Mouse (Mus musculus): ENCODE results near the gene Tsen54. TPM values are rescaled to one million over a fixed set of nuclear protein-coding genes. Genes with fewer than 3 reads are reported as not detected.
A peak's percentile ranks its signal among the peaks of the same experiment; 100 is the strongest.

The Tsen54 gene
- polyA plus RNA-seq, 1 experiment from 2014 or later: 23.2 TPM

GRCm38 (mm10) chr11:115819915-115820623, 5.5 kb downstream of the Tsen54 start:
- Histone ChIP-seq H3K4me1 (peaks cover 27% of the 10 kb centered on the region), H3K4me2 (no peak overlapping the region), H3K4me3 (no peak overlapping the region), H3K27me3 (peaks cover 21% of the 10 kb centered on the region), H3K9me3 (replicated peaks) (no peaks in the 10 kb centered on the region), H3K27ac (no peak overlapping the region), H3K36me3 (ENCODE audit: poor library complexity, severe bottlenecking) (peaks cover 55% of the 10 kb centered on the region), H3K9ac (no peak overlapping the region)
- WGBS: 94% methylated on average over 16 of the region's 16 CpGs
- ATAC-seq: no peak

DNA sequence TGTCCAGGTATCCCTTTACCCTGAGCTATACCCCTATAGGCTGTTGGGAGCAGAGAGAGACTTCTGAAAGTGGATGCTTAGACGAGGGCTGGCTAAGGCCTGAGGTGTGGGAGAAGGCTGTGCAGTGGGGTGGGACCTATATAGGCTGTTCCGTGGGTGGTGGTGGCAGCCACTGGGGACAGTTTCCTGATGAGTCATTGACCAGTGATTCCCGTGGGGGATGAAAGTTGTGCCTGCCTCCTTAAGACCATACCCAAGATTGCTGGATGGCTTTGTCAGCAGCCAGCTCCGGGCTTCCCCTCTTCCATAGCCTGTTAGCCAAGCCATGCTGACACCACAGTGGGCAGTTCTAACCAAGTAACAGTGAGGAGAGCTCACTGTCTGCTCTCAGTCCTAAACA, 6.5 kb downstream of the Tsen54 start:
- Histone ChIP-seq H3K9ac (no peak overlapping the region), H3K4me1 (peaks cover 18% of the 10 kb centered on the region), H3K27ac (no peak overlapping the region), H3K36me3 (ENCODE audit: poor library complexity, severe bottlenecking) (peaks cover 55% of the 10 kb centered on the region), H3K4me3 (no peak overlapping the region), H3K4me2 (no peak overlapping the region), H3K27me3 (peaks cover 31% of the 10 kb centered on the region), H3K9me3 (replicated peaks) (no peaks in the 10 kb centered on the region)
- ATAC-seq: no peak
- 82% methylated on average over 4 of the region's 4 CpGs for WGBS

- H3K9ac ChIP-seq: peak within 1 kb of the TSS; percentile 53
- no peak within 1 kb of the TSS for H3K27ac ChIP-seq
- peaks cover 58% of the 10 kb centered on the region for H3K27me3 ChIP-seq
- ATAC-seq: peak; percentile 92
- H3K4me2 ChIP-seq: peak within 1 kb of the TSS; percentile 75
- under 1% methylated on average over 79 of the region's 87 CpGs for WGBS
- H3K4me1 ChIP-seq: peaks cover 14% of the 10 kb centered on the region
- peak within 1 kb of the TSS; percentile 59 for H3K4me3 ChIP-seq
- peaks cover 36% of the 10 kb centered on the region for H3K36me3 ChIP-seq (ENCODE audit: poor library complexity, severe bottlenecking)
- H3K9me3 ChIP-seq (replicated peaks): no peaks in the 10 kb centered on the region
Observed at GRCm38 (mm10) chr11:115823774-115824740, 9.5 kb downstream of the Tsen54 start, which contains the start of gene Llgl2. Llgl2 (plus strand) TSS chr11:115824049.

DNA sequence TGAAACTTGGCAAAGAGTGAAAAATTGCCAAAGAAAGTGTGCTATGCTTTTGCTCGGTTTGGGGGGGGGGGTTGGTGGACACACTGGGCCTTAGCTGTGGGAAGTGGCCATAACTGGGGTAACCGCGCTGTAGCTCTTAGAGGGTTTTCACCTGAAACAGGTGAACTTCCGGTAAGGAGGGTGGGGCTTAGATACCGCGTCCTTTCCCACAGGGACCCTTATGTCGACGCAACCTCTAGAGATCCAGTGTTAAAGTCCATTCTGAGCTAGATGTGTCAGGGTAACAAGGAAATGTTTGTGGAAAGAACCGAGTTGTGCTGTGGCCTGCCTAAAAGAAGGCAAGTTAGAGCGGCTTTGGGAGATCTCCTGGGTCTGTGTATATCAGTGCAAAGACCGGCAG, 10.3 kb downstream of the Tsen54 start:
- 13% methylated on average over 11 of the region's 11 CpGs for WGBS
- peaks cover 64% of the 10 kb centered on the region for H3K27me3 ChIP-seq
- H3K9ac ChIP-seq: no peak overlapping the region
- H3K4me1 ChIP-seq: peaks cover 14% of the 10 kb centered on the region
- peak overlapping the region; percentile 75 for H3K4me2 ChIP-seq
- ATAC-seq: no peak
- H3K4me3 ChIP-seq: peak overlapping the region; percentile 59
- no peak overlapping the region for H3K27ac ChIP-seq
- H3K36me3 ChIP-seq (ENCODE audit: poor library complexity, severe bottlenecking): peaks cover 31% of the 10 kb centered on the region
- no peaks in the 10 kb centered on the region for H3K9me3 ChIP-seq (replicated peaks)

GRCm38 (mm10) chr11:115826487-115826886, 12.0 kb downstream of the Tsen54 start:
- Histone ChIP-seq H3K36me3 (ENCODE audit: poor library complexity, severe bottlenecking) (peaks cover 14% of the 10 kb centered on the region), H3K27ac (no peak overlapping the region), H3K9ac (no peak overlapping the region), H3K4me3 (no peak overlapping the region), H3K27me3 (peaks cover 80% of the 10 kb centered on the region), H3K4me2 (no peak overlapping the region), H3K4me1 (peaks cover 14% of the 10 kb centered on the region), H3K9me3 (replicated peaks) (no peaks in the 10 kb centered on the region)
- no peak for ATAC-seq
- 50% methylated on average over 5 of the region's 5 CpGs for WGBS

GRCm38 (mm10) chr11:115827624-115828023, 13.1 kb downstream of the Tsen54 start:
- Histone ChIP-seq H3K36me3 (ENCODE audit: poor library complexity, severe bottlenecking) (peaks cover 2% of the 10 kb centered on the region), H3K27me3 (peaks cover 90% of the 10 kb centered on the region), H3K9me3 (replicated peaks) (no peaks in the 10 kb centered on the region), H3K9ac (no peak overlapping the region), H3K4me1 (peaks cover 14% of the 10 kb centered on the region), H3K4me2 (no peak overlapping the region), H3K27ac (no peak overlapping the region), H3K4me3 (no peak overlapping the region)
- 81% methylated on average over 6 of the region's 6 CpGs for WGBS
- ATAC-seq: no peak

DNA sequence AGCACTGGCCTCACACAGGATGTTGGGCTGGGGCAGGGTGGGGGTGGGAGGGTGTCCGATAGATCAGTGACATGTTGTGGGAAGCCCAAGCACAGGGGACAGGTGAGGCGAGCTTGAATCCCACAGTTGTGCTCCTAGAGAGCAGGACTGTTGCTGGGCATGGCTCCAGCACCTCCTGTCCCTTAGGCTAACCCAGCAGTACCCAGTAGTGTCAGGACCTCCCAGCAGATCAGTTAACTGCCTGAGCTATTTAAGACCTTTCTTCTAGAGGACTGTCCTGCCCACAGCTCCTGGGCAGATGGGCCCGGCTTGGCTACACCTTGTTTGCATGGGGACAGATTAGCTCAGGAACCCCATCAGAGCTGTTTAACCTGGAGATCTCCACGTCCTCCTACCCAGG, 14.5 kb downstream of the Tsen54 start:
- 72% methylated on average over 4 of the region's 4 CpGs for WGBS
- Histone ChIP-seq H3K4me2 (no peak overlapping the region), H3K27ac (no peak overlapping the region), H3K36me3 (ENCODE audit: poor library complexity, severe bottlenecking) (no peaks in the 10 kb centered on the region), H3K27me3 (peaks cover 85% of the 10 kb centered on the region), H3K4me3 (no peak overlapping the region), H3K9me3 (replicated peaks) (no peaks in the 10 kb centered on the region), H3K4me1 (peaks cover 6% of the 10 kb centered on the region), H3K9ac (no peak overlapping the region)
- ATAC-seq: no peak

GRCm38 (mm10) chr11:115830550-115831325, 16.2 kb downstream of the Tsen54 start:
- H3K27me3 ChIP-seq: peaks cover 68% of the 10 kb centered on the region
- WGBS: 26% methylated on average over 25 of the region's 25 CpGs
- ATAC-seq: no peak
- H3K4me2 ChIP-seq: no peak overlapping the region
- no peak overlapping the region; the same call in 1 of the 2 replicates for H3K9ac ChIP-seq
- no peak overlapping the region for H3K27ac ChIP-seq
- no peaks in the 10 kb centered on the region for H3K9me3 ChIP-seq (replicated peaks)
- no peak overlapping the region for H3K4me3 ChIP-seq
- peaks cover 12% of the 10 kb centered on the region; the same call in 1 of the 2 replicates for H3K4me1 ChIP-seq
- H3K36me3 ChIP-seq (ENCODE audit: poor library complexity, severe bottlenecking): no peaks in the 10 kb centered on the region

DNA sequence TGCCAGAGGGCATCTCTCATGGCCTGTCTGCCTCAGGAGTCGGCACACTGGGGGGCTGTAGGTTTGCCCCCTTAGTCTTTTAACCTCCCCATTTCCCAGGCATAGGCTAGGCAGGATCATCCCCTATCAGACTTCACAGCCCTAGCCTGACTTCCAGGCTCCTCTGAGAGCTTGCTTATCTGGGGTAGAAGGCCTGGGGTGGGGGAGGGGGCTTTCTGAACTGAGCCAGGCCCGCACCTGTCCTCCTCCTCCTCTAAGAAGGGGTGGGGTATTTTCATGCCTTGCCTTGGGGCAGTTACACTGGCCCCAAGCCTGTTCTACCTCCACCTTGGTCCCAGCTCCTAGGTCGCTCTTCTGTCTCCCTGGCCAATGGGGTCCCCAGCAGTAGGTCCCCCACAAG, 17.0 kb downstream of the Tsen54 start:
- no peaks in the 10 kb centered on the region for H3K9me3 ChIP-seq (replicated peaks)
- no peak overlapping the region for H3K4me2 ChIP-seq
- no peak overlapping the region for H3K27ac ChIP-seq
- no peak overlapping the region for H3K4me3 ChIP-seq
- peaks cover 12% of the 10 kb centered on the region; the same call in 1 of the 2 replicates for H3K4me1 ChIP-seq
- WGBS: 39% methylated on average over 3 of the region's 3 CpGs
- no peak for ATAC-seq
- H3K36me3 ChIP-seq (ENCODE audit: poor library complexity, severe bottlenecking): no peaks in the 10 kb centered on the region
- H3K9ac ChIP-seq: no peak overlapping the region
- H3K27me3 ChIP-seq: peaks cover 60% of the 10 kb centered on the region

GRCm38 (mm10) chr11:115832064-115832463, 17.5 kb downstream of the Tsen54 start:
- no peaks in the 10 kb centered on the region for H3K9me3 ChIP-seq (replicated peaks)
- H3K4me3 ChIP-seq: no peak overlapping the region
- H3K4me2 ChIP-seq: no peak overlapping the region
- peaks cover 12% of the 10 kb centered on the region; the same call in 1 of the 2 replicates for H3K4me1 ChIP-seq
- H3K36me3 ChIP-seq (ENCODE audit: poor library complexity, severe bottlenecking): no peaks in the 10 kb centered on the region
- H3K27ac ChIP-seq: no peak overlapping the region
- peaks cover 55% of the 10 kb centered on the region for H3K27me3 ChIP-seq
- no peak overlapping the region for H3K9ac ChIP-seq
- WGBS: 69% methylated on average over 6 of the region's 6 CpGs
- ATAC-seq: no peak

DNA sequence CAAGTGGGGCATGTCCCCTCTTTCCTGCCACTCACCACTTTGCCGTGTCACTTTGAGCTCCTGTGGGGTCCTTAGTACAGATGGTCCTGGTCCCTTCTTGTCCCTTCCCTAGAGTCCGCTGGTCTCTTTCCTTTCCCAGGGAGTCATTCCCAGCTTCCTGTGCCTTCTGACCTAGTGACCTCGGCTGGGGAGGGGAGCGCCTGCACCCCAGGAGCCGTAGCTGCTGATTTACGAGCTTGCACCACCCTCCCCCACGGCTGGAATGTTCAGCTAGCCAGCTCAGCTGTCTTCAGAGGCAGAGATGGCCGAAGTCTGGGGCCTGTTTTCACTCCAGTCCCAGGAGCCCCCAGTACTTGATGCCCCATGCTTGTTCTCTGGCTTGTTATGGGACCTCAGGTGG, 18.0 kb downstream of the Tsen54 start:
- Histone ChIP-seq H3K4me3 (no peak overlapping the region), H3K4me1 (peaks cover 12% of the 10 kb centered on the region; the same call in 1 of the 2 replicates), H3K27ac (no peak overlapping the region), H3K4me2 (no peak overlapping the region), H3K36me3 (ENCODE audit: poor library complexity, severe bottlenecking) (no peaks in the 10 kb centered on the region), H3K9ac (no peak overlapping the region), H3K9me3 (replicated peaks) (no peaks in the 10 kb centered on the region), H3K27me3 (peaks cover 50% of the 10 kb centered on the region)
- 19% methylated on average over 8 of the region's 8 CpGs for WGBS
- no peak for ATAC-seq
